Mouse (Mus musculus) E14TG2a.4 (cell line): ENCODE measurements around the gene Rps6ka4.

ENCODE experiments used
- CTCF ChIP-seq: conservative IDR thresholded peaks from 2 replicates; pipeline ENCODE4 v1.5.1; 2014; ENCODE audit warnings: low read length
- NANOG ChIP-seq: IDR thresholded peaks from 2 replicates; pipeline ENCODE4 v1.6.1; 2014; ENCODE audit warnings: borderline replicate concordance, low read length, mixed read lengths

- TF ChIP-seq CTCF (no peak), NANOG (no peak)
These were observed 19.5 kb upstream of the Rps6ka4 start for GRCm38 (mm10) chr19:6859971-6860370.
